Mouse (Mus musculus): Measurements from ENCODE around the gene Ccdc120.

The Ccdc120 gene

DNA sequence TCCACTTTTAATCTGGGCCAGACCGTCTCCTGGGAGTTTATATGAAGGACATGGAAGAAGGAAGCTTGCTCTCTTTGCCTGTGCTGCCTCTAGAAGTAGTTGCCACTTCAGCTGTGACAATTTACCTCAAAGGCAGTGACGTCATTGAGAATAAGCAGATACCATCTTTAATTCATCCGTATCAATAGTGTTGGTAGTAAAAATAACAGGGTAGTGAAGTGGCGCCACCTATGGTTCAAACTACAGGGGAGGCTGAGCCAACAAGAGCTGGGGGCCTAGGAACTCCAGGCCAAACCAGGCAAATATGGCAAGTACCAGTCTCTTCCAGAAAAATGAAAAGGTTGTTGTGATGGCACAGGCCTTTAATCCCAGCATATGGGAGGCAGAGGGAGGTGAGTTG, 57.8 kb downstream of the Ccdc120 start:
- DNase-seq (ENCODE audit: low spot score), result no peak

DNA sequence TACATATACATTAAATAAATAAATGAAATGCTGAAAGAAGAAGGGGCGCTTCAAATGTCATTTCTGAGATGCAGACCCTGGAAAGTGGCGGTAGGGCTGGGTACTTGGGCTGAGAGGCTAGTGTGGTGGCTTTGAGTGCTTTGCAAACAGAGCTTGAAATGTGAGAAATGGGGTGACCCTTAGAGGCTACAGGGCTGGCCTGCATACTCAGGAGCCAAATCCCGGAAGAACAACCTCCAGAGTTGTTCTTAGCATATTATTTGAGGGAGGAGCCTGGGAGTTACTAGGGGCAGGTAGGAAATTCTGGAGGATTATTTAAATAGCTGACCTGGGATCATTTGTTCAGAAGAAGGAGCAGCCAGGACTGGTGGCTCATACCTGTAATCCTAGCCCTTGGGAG, 60.2 kb downstream of the Ccdc120 start:
- DNase-seq (ENCODE audit: low spot score), result no peak

- DNase-seq (ENCODE audit: low spot score), result no peak
Observed at GRCm38 (mm10) chrX:7688321-7688720, 62.4 kb downstream of the Ccdc120 start.
